Mouse (Mus musculus) kidney, adult 8-10 months (tissue): ENCODE results near the gene Plpp2.

Experiments used
- DNase-seq, 2 experiments: peaks; one replicate each; pipeline ENCODE4 v3.0.0; 2022

The Plpp2 gene

GRCm38 (mm10) chr10:79533126-79533911 is at the start of gene Plpp2:
Gene Plpp2 (minus strand): TSS chr10:79533796.
- DNase-seq, result peak; percentile 86 to 91

- no peak for DNase-seq
Observed at GRCm38 (mm10) chr10:79581501-79581900, 47.9 kb upstream of the Plpp2 start.

GRCm38 (mm10) chr10:79580811-79581210 is 47.2 kb upstream of the Plpp2 start:
- peak in 1 of 2 experiments; percentile 39 for DNase-seq

GRCm38 (mm10) chr10:79580356-79580755 is 46.8 kb upstream of the Plpp2 start:
- DNase-seq, result no peak

GRCm38 (mm10) chr10:79579781-79580180 is 46.2 kb upstream of the Plpp2 start:
- DNase-seq, result no peak

GRCm38 (mm10) chr10:79578891-79579290 is 45.3 kb upstream of the Plpp2 start:
- no peak for DNase-seq

- no peak for DNase-seq
Observed at GRCm38 (mm10) chr10:79578276-79578675, 44.7 kb upstream of the Plpp2 start.

GRCm38 (mm10) chr10:79577376-79577775 is 43.8 kb upstream of the Plpp2 start:
- DNase-seq, result no peak

- no peak for DNase-seq
Observed at GRCm38 (mm10) chr10:79575754-79576153, 42.2 kb upstream of the Plpp2 start.

- DNase-seq, result no peak
Observed at GRCm38 (mm10) chr10:79574796-79575195, 41.2 kb upstream of the Plpp2 start.

GRCm38 (mm10) chr10:79574350-79574749 is 40.8 kb upstream of the Plpp2 start:
- DNase-seq, result no peak

GRCm38 (mm10) chr10:79573611-79574010 is 40.0 kb upstream of the Plpp2 start:
- no peak for DNase-seq

- DNase-seq, result no peak
Observed at GRCm38 (mm10) chr10:79571314-79571713, 37.7 kb upstream of the Plpp2 start.

- no peak for DNase-seq
Observed at GRCm38 (mm10) chr10:79569921-79570320, 36.3 kb upstream of the Plpp2 start.

- DNase-seq, result no peak
Observed at GRCm38 (mm10) chr10:79559716-79560115, 26.1 kb upstream of the Plpp2 start.

- no peak for DNase-seq
Observed at GRCm38 (mm10) chr10:79557496-79557895, 23.9 kb upstream of the Plpp2 start.

- no peak for DNase-seq
Observed at GRCm38 (mm10) chr10:79556951-79557350, 23.4 kb upstream of the Plpp2 start.

- no peak for DNase-seq
Observed at GRCm38 (mm10) chr10:79555238-79555724, 21.7 kb upstream of the Plpp2 start.

GRCm38 (mm10) chr10:79554330-79555237 is 21.0 kb upstream of the Plpp2 start, which contains the start of gene Mier2:
Gene Mier2 (minus strand): TSS chr10:79555199.
- DNase-seq, result peak; percentile 67 to 69

GRCm38 (mm10) chr10:79553691-79554090 is 20.1 kb upstream of the Plpp2 start:
- DNase-seq, result no peak

- no peak for DNase-seq
Observed at GRCm38 (mm10) chr10:79553176-79553575, 19.6 kb upstream of the Plpp2 start.

GRCm38 (mm10) chr10:79552531-79552930 is 18.9 kb upstream of the Plpp2 start:
- DNase-seq, result no peak

GRCm38 (mm10) chr10:79550366-79550765 is 16.8 kb upstream of the Plpp2 start:
- no peak for DNase-seq
